Mouse (Mus musculus) bone marrow macrophage, adult 2 months (primary cell): ENCODE data around the gene Isx.

Experiments used
- CTCF ChIP-seq: IDR thresholded peaks from 2 replicates; pipeline ENCODE4 v1.5.1; 2012; ENCODE audit warnings: low read depth, mild to moderate bottlenecking, low read length, moderate library complexity
- POLR2A ChIP-seq: IDR thresholded peaks from 2 replicates; pipeline ENCODE4 v1.6.1; 2012; ENCODE audit warnings: mild to moderate bottlenecking, low read depth, low read length, borderline replicate concordance

- TF ChIP-seq CTCF (no peak), POLR2A (no peak)
Observed at GRCm38 (mm10) chr8:74862598-74862997, 10.4 kb upstream of the Isx start.
